Mouse (Mus musculus): ENCODE results near the gene Arglu1.

The Arglu1 gene

GRCm38 (mm10) chr8:8658426-8659224 lies 31.7 kb downstream of the Arglu1 start:
- DNase-seq (ENCODE audit: low read depth), result peak; percentile 14

GRCm38 (mm10) chr8:8657692-8658355 lies 32.5 kb downstream of the Arglu1 start:
- no peak for DNase-seq (ENCODE audit: low read depth)

GRCm38 (mm10) chr8:8656578-8657441 lies 33.5 kb downstream of the Arglu1 start:
- DNase-seq (ENCODE audit: low read depth), result no peak

GRCm38 (mm10) chr8:8655346-8656340 lies 34.7 kb downstream of the Arglu1 start:
- DNase-seq (ENCODE audit: low read depth), result no peak

- no peak for DNase-seq (ENCODE audit: low read depth)
These were observed 36.3 kb downstream of the Arglu1 start for GRCm38 (mm10) chr8:8653906-8654489.

- DNase-seq (ENCODE audit: low read depth), result no peak
These were observed 37.0 kb downstream of the Arglu1 start for GRCm38 (mm10) chr8:8653343-8653742.

GRCm38 (mm10) chr8:8652388-8652787 lies 37.9 kb downstream of the Arglu1 start:
- no peak for DNase-seq (ENCODE audit: low read depth)

GRCm38 (mm10) chr8:8649944-8650343 lies 40.4 kb downstream of the Arglu1 start:
- no peak for DNase-seq (ENCODE audit: low read depth)

- DNase-seq (ENCODE audit: low read depth), result no peak
These were observed 40.8 kb downstream of the Arglu1 start for GRCm38 (mm10) chr8:8649536-8649935.

- no peak for DNase-seq (ENCODE audit: low read depth)
These were observed 41.6 kb downstream of the Arglu1 start for GRCm38 (mm10) chr8:8648686-8649085.

- DNase-seq (ENCODE audit: low read depth), result no peak
These were observed 42.5 kb downstream of the Arglu1 start for GRCm38 (mm10) chr8:8647824-8648223.

- DNase-seq (ENCODE audit: low read depth), result no peak
These were observed 43.0 kb downstream of the Arglu1 start for GRCm38 (mm10) chr8:8647319-8647718.

GRCm38 (mm10) chr8:8644160-8644915 lies 46.0 kb downstream of the Arglu1 start:
- DNase-seq (ENCODE audit: low read depth), result no peak

GRCm38 (mm10) chr8:8640264-8640588 lies 50.1 kb downstream of the Arglu1 start:
- DNase-seq (ENCODE audit: low read depth), result no peak

- no peak for DNase-seq (ENCODE audit: low read depth)
These were observed 50.6 kb downstream of the Arglu1 start for GRCm38 (mm10) chr8:8639569-8640263.

GRCm38 (mm10) chr8:8631394-8631793 lies 58.9 kb downstream of the Arglu1 start:
- no peak for DNase-seq (ENCODE audit: low read depth)

GRCm38 (mm10) chr8:8624017-8624416 lies 66.3 kb downstream of the Arglu1 start:
- no peak for DNase-seq (ENCODE audit: low read depth)

- DNase-seq (ENCODE audit: low read depth), result no peak
These were observed 66.8 kb downstream of the Arglu1 start for GRCm38 (mm10) chr8:8623486-8623885.

GRCm38 (mm10) chr8:8622476-8622875 lies 67.8 kb downstream of the Arglu1 start:
- no peak for DNase-seq (ENCODE audit: low read depth)

- DNase-seq (ENCODE audit: low read depth), result no peak
These were observed 68.3 kb downstream of the Arglu1 start for GRCm38 (mm10) chr8:8622031-8622430.

Data from c-Kit-positive CD71-negative TER-119-negative erythroid progenitor cells, embryonic 14.5 days (primary cell).